Mouse (Mus musculus): Measurements from ENCODE around the gene Exoc6b. TPM values are rescaled to one million over a fixed set of nuclear protein-coding genes. Genes with fewer than 3 reads are reported as not detected.

Gene Exoc6b
- polyA plus RNA-seq, 1 experiment: 7.7 TPM

DNA sequence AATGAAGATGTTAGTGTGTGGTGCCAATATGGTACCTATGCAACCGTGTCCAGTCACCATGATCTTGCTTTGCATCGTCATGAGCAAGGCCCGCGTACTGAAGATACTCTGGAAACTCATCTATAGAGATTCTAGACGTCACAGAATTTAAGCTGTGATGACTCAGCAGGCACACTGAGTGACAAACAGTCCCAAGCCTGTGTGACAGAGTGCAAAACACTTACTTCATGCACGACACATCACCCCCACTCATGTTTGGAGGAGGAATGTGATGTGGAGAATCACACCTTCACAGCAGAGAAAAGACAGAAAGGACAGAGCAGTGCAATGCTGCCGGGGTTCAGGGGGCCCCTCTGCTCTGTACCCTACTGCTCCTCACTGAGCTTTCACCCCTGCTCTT is 261.8 kb downstream of the Exoc6b start:
- no peaks in the 10 kb centered on the region for H3K27me3 ChIP-seq (ENCODE audit: control insufficient read depth, insufficient read depth, insufficient read length)
- no peak for TF ChIP-seq USF1 (IDR thresholded peaks at IDR 0.05; ENCODE audit: low read depth)
- no peak for TF ChIP-seq MAX (IDR thresholded peaks at IDR 0.05)
- TF ChIP-seq CEBPB (IDR thresholded peaks at IDR 0.05; ENCODE audit: low read depth): no peak
- TF ChIP-seq MYOG (IDR thresholded peaks at IDR 0.05; ENCODE audit: control insufficient read depth, extremely low read depth, insufficient read length): no peak
- no peak for TF ChIP-seq MYOD1 (IDR thresholded peaks at IDR 0.05; ENCODE audit: control insufficient read depth, insufficient read length, low read depth)
- no peak for TF ChIP-seq FOSL1 (IDR thresholded peaks at IDR 0.05; ENCODE audit: insufficient read depth, low read length, poor library complexity, severe bottlenecking)
- no peak for TF ChIP-seq CTCF (IDR thresholded peaks at IDR 0.05; ENCODE audit: control insufficient read depth, insufficient read depth, insufficient read length)
- no peak overlapping the region for H3K4me3 ChIP-seq (ENCODE audit: insufficient read depth, poor library complexity, severe bottlenecking)
- no peak overlapping the region for H3ac ChIP-seq (ENCODE audit: control insufficient read depth, insufficient read length, low read depth)
- H3K79me2 ChIP-seq (ENCODE audit: control insufficient read depth, insufficient read depth): no peaks in the 10 kb centered on the region
- H3K36me3 ChIP-seq (ENCODE audit: control insufficient read depth, insufficient read depth): no peaks in the 10 kb centered on the region
- H3K79me3 ChIP-seq (ENCODE audit: low read depth): no peaks in the 10 kb centered on the region

GRCm38 (mm10) chr6:84806132-84806730 is 263.1 kb downstream of the Exoc6b start:
- no peaks in the 10 kb centered on the region for H3K79me3 ChIP-seq (ENCODE audit: low read depth)
- no peak for TF ChIP-seq MYOD1 (IDR thresholded peaks at IDR 0.05; ENCODE audit: control insufficient read depth, insufficient read length, low read depth)
- H3K36me3 ChIP-seq (ENCODE audit: control insufficient read depth, insufficient read depth): no peaks in the 10 kb centered on the region
- H3ac ChIP-seq (ENCODE audit: control insufficient read depth, insufficient read length, low read depth): no peak overlapping the region
- no peaks in the 10 kb centered on the region for H3K79me2 ChIP-seq (ENCODE audit: control insufficient read depth, insufficient read depth)
- H3K4me3 ChIP-seq (ENCODE audit: insufficient read depth, poor library complexity, severe bottlenecking): no peak overlapping the region
- no peaks in the 10 kb centered on the region for H3K27me3 ChIP-seq (ENCODE audit: control insufficient read depth, insufficient read depth, insufficient read length)

GRCm38 (mm10) chr6:84798736-84799135 is 270.6 kb downstream of the Exoc6b start:
- no peaks in the 10 kb centered on the region for H3K79me2 ChIP-seq (ENCODE audit: control insufficient read depth, insufficient read depth)

DNA sequence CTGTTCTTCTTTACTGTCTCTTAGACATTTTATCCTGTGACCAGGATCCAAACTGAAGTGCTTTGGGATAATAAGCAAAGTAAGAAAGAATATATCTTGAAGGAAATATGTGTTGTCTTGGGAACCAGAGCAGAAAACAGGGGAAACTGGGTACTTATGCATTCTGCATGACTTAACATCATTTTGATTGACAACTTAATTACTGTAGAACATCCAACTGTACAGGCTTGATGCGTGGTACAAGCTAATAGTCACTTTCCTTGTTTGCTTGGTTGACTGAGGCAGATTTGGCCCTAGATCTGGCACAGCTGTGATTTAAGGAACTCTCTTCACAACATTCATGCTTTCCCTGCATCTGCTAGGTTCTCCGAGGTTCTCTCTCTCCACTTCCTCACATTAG is 285.3 kb downstream of the Exoc6b start:
- no peak overlapping the region for H3ac ChIP-seq (ENCODE audit: control insufficient read depth, insufficient read length, low read depth)
- no peaks in the 10 kb centered on the region for H3K27me3 ChIP-seq (ENCODE audit: control insufficient read depth, insufficient read depth, insufficient read length)
- no peaks in the 10 kb centered on the region for H3K79me3 ChIP-seq (ENCODE audit: low read depth)
- TF ChIP-seq CEBPB (IDR thresholded peaks at IDR 0.05; ENCODE audit: low read depth) (no peak), MYOG (IDR thresholded peaks at IDR 0.05; ENCODE audit: control insufficient read depth, extremely low read depth, insufficient read length) (no peak), MYOD1 (IDR thresholded peaks at IDR 0.05; ENCODE audit: control insufficient read depth, insufficient read length, low read depth) (no peak)
- no peaks in the 10 kb centered on the region for H3K36me3 ChIP-seq (ENCODE audit: control insufficient read depth, insufficient read depth)
- no peak overlapping the region for H3K4me3 ChIP-seq (ENCODE audit: insufficient read depth, poor library complexity, severe bottlenecking)
- no peaks in the 10 kb centered on the region for H3K79me2 ChIP-seq (ENCODE audit: control insufficient read depth, insufficient read depth)

More at GRCm38 (mm10) chr6:84798736-84799135, 270.6 kb downstream of the Exoc6b start:
- Histone ChIP-seq H3K36me3 (ENCODE audit: control insufficient read depth, insufficient read depth) (no peaks in the 10 kb centered on the region), H3K79me3 (ENCODE audit: low read depth) (no peaks in the 10 kb centered on the region), H3K4me3 (ENCODE audit: insufficient read depth, poor library complexity, severe bottlenecking) (no peak overlapping the region), H3ac (ENCODE audit: control insufficient read depth, insufficient read length, low read depth) (no peak overlapping the region), H3K27me3 (ENCODE audit: control insufficient read depth, insufficient read depth, insufficient read length) (no peaks in the 10 kb centered on the region)
- TF ChIP-seq USF1 (IDR thresholded peaks at IDR 0.05; ENCODE audit: low read depth) (no peak), MYOG (IDR thresholded peaks at IDR 0.05; ENCODE audit: control insufficient read depth, extremely low read depth, insufficient read length) (no peak), CEBPB (IDR thresholded peaks at IDR 0.05; ENCODE audit: low read depth) (no peak), CTCF (IDR thresholded peaks at IDR 0.05; ENCODE audit: control insufficient read depth, insufficient read depth, insufficient read length) (no peak), MYOD1 (IDR thresholded peaks at IDR 0.05; ENCODE audit: control insufficient read depth, insufficient read length, low read depth) (no peak), FOSL1 (IDR thresholded peaks at IDR 0.05; ENCODE audit: insufficient read depth, low read length, poor library complexity, severe bottlenecking) (no peak), MAX (IDR thresholded peaks at IDR 0.05) (no peak)

GRCm38 (mm10) chr6:84779987-84780386 is 289.3 kb downstream of the Exoc6b start:
- no peak overlapping the region for H3K4me3 ChIP-seq (ENCODE audit: insufficient read depth, poor library complexity, severe bottlenecking)
- TF ChIP-seq CEBPB (IDR thresholded peaks at IDR 0.05; ENCODE audit: low read depth) (no peak), MYOD1 (IDR thresholded peaks at IDR 0.05; ENCODE audit: control insufficient read depth, insufficient read length, low read depth) (no peak), CTCF (IDR thresholded peaks at IDR 0.05; ENCODE audit: control insufficient read depth, insufficient read depth, insufficient read length) (no peak), MYOG (IDR thresholded peaks at IDR 0.05; ENCODE audit: control insufficient read depth, extremely low read depth, insufficient read length) (no peak), MAX (IDR thresholded peaks at IDR 0.05) (no peak), USF1 (IDR thresholded peaks at IDR 0.05; ENCODE audit: low read depth) (no peak), FOSL1 (IDR thresholded peaks at IDR 0.05; ENCODE audit: insufficient read depth, low read length, poor library complexity, severe bottlenecking) (no peak)
- no peaks in the 10 kb centered on the region for H3K79me3 ChIP-seq (ENCODE audit: low read depth)
- no peaks in the 10 kb centered on the region for H3K36me3 ChIP-seq (ENCODE audit: control insufficient read depth, insufficient read depth)
- no peaks in the 10 kb centered on the region for H3K79me2 ChIP-seq (ENCODE audit: control insufficient read depth, insufficient read depth)
- no peak overlapping the region for H3ac ChIP-seq (ENCODE audit: control insufficient read depth, insufficient read length, low read depth)
- H3K27me3 ChIP-seq (ENCODE audit: control insufficient read depth, insufficient read depth, insufficient read length): no peaks in the 10 kb centered on the region

DNA sequence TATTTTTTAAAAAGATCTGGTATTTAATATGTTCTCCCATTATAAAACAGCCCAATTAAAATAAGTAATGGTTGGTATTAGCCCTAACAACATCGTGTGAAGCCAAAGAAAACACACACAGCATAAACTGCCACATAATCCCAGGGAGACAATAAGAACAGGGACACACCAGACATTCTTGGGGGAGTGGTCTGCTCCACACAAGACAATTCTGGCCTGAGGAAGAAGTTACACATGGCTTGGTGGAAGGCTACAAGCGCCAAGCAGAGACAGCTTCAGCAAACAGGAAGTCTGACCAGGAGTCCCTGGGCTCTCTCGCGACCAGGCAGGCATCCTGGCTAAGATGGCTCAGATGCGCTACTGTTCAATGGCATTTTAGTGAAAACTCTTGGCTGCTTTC is 290.3 kb downstream of the Exoc6b start:
- Histone ChIP-seq H3K36me3 (ENCODE audit: control insufficient read depth, insufficient read depth) (no peaks in the 10 kb centered on the region), H3K79me3 (ENCODE audit: low read depth) (no peaks in the 10 kb centered on the region), H3K79me2 (ENCODE audit: control insufficient read depth, insufficient read depth) (no peaks in the 10 kb centered on the region), H3K27me3 (ENCODE audit: control insufficient read depth, insufficient read depth, insufficient read length) (no peaks in the 10 kb centered on the region), H3K4me3 (ENCODE audit: insufficient read depth, poor library complexity, severe bottlenecking) (no peak overlapping the region), H3ac (ENCODE audit: control insufficient read depth, insufficient read length, low read depth) (no peak overlapping the region)
- TF ChIP-seq CEBPB (IDR thresholded peaks at IDR 0.05; ENCODE audit: low read depth): no peak
- no peak for TF ChIP-seq FOSL1 (IDR thresholded peaks at IDR 0.05; ENCODE audit: insufficient read depth, low read length, poor library complexity, severe bottlenecking)
- no peak for TF ChIP-seq MYOD1 (IDR thresholded peaks at IDR 0.05; ENCODE audit: control insufficient read depth, insufficient read length, low read depth)
- no peak for TF ChIP-seq MYOG (IDR thresholded peaks at IDR 0.05; ENCODE audit: control insufficient read depth, extremely low read depth, insufficient read length)
- no peak for TF ChIP-seq CTCF (IDR thresholded peaks at IDR 0.05; ENCODE audit: control insufficient read depth, insufficient read depth, insufficient read length)
- TF ChIP-seq USF1 (IDR thresholded peaks at IDR 0.05; ENCODE audit: low read depth): no peak
- TF ChIP-seq MAX (IDR thresholded peaks at IDR 0.05): no peak
